Mouse (Mus musculus) lung, embryonic 14.5 days (tissue): ENCODE data around the gene Ndufb7. TPM values are rescaled to one million over a fixed set of nuclear protein-coding genes. Genes with fewer than 3 reads are reported as not detected.
A peak's percentile ranks its signal among the peaks of the same experiment; 100 is the strongest.
"Not testable (repeated sequence)": the region's sequence is repeated elsewhere in the genome, so short reads cannot be mapped to it uniquely, and the experiment has no call there.

Experiments
- ATAC-seq: fragments of 200-750 bp; cut with Nextera tagmentation; 2 replicates; pipeline ENCODE4 v1.8.0; 2017; ENCODE audit warnings: mild to moderate bottlenecking, moderate TSS enrichment, moderate library complexity; ENCODE audit not compliant: insufficient read depth
- DNase-seq: peaks from one replicate; pipeline ENCODE4 v3.0.0-alpha.2; 2015
- H3K27ac ChIP-seq: fragments of 300-500 bp; sonication (generic); 2 replicates; pipeline ENCODE4 v1.5.1; 2014; ENCODE audit warnings: low read depth, mild to moderate bottlenecking, moderate library complexity
- H3K27me3 ChIP-seq: fragments of 300-500 bp; sonication (generic); 2 replicates; pipeline ENCODE4 v1.6.1; 2014; ENCODE audit warnings: low read length, control low read depth; ENCODE audit not compliant: insufficient read depth
- H3K36me3 ChIP-seq: fragments of 300-500 bp; sonication (generic); 2 replicates; pipeline ENCODE4 v1.6.1; 2014; ENCODE audit warnings: control low read depth; ENCODE audit not compliant: insufficient read depth
- H3K4me1 ChIP-seq: fragments of 300-500 bp; sonication (generic); 2 replicates; pipeline ENCODE4 v1.6.1; 2014; ENCODE audit warnings: antibody characterized with exemption, control low read depth; ENCODE audit not compliant: insufficient read depth
- H3K4me2 ChIP-seq: fragments of 300-500 bp; sonication (generic); 2 replicates; pipeline ENCODE4 v1.6.1; 2014; ENCODE audit warnings: mild to moderate bottlenecking
- H3K4me3 ChIP-seq: fragments of 300-500 bp; sonication (generic); 2 replicates; pipeline ENCODE4 v1.5.1; 2014; ENCODE audit warnings: low read depth, low read length
- H3K9ac ChIP-seq: fragments of 300-500 bp; sonication (generic); 2 replicates; pipeline ENCODE4 v1.6.1; 2014
- H3K9me3 ChIP-seq: fragments of 300-500 bp; sonication (generic); 2 replicates; pipeline ENCODE4 v1.6.1; 2016; ENCODE audit warnings: low read depth, low read length, control low read depth
- CTCF ChIP-seq: IDR thresholded peaks from 2 replicates; pipeline ENCODE4 v1.5.1; 2016; ENCODE audit warnings: antibody characterized with exemption, low read depth
- WGBS: fragments of 180-500 bp; shearing (Covaris S2); extraction: QIAGEN DNeasy Blood & Tissue Kit; methylation state at CpG from one replicate; pipeline ENCODE4 v1.1.7; 2014; 5-methylcytosine and 5-hydroxymethylcytosine counted together
- polyA plus RNA-seq: library from polyadenylated mRNA; unstranded; fragments of >200 nt; fragmentation: Nextera tagmentation; extraction: Ambion mirVana; gene quantifications from 2 replicates; pipeline ENCODE4 v1.2.1, GENCODE M21; 2014

Gene Ndufb7
- polyA plus RNA-seq: 361 and 362 TPM in 2 replicates

- no peaks in the 10 kb centered on the region for H3K27me3 ChIP-seq
- peak within 1 kb of the TSS; percentile 72 for H3K4me2 ChIP-seq
- H3K4me1 ChIP-seq: no peaks in the 10 kb centered on the region; the same call in 1 of the 2 replicates
- peak; percentile 98 for TF ChIP-seq CTCF
- H3K9ac ChIP-seq: peak within 1 kb of the TSS; percentile 80
- ATAC-seq: peak; percentile 84
- peak within 1 kb of the TSS; percentile 65 for H3K27ac ChIP-seq
- peak within 1 kb of the TSS; percentile 77 for H3K4me3 ChIP-seq
- WGBS: under 1% methylated on average over 48 of the region's 48 CpGs
- DNase-seq: peak; percentile 95
- H3K36me3 ChIP-seq: peaks cover 23% of the 10 kb centered on the region
- H3K9me3 ChIP-seq: no peaks in the 10 kb centered on the region
These were observed at the start of gene Ndufb7 for GRCm38 (mm10) chr8:83566469-83567395. TSS of gene Ndufb7 (plus strand) at chr8:83566671.

DNA sequence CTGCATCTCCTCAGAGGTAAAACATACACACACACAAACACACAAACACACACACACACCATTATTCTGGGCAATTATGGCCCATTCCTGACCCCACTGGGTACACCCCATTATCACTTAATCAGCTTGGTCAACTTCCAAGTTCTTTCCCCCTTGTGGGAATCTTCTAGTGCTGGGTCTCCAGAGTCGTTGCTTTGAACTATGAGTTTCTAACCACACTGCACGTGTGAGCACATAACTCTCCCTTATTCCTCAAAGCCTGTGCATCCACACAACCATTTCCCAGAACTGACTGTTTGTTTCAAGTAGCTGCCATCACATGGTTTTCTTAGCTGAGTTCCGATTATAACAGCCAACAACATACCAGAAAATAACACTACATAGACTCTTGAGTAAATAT is 46.0 kb upstream of the Ndufb7 start:
- Histone ChIP-seq H3K27ac (no peak overlapping the region), H3K27me3 (no peaks in the 10 kb centered on the region), H3K4me1 (no peaks in the 10 kb centered on the region), H3K9me3 (no peaks in the 10 kb centered on the region), H3K4me3 (no peak overlapping the region), H3K4me2 (no peak overlapping the region), H3K9ac (no peak overlapping the region), H3K36me3 (no peaks in the 10 kb centered on the region)
- DNase-seq (peak; percentile 72), ATAC-seq (peak; percentile 91)
- WGBS: 45% methylated on average over 3 of the region's 3 CpGs
- TF ChIP-seq CTCF: no peak

DNA sequence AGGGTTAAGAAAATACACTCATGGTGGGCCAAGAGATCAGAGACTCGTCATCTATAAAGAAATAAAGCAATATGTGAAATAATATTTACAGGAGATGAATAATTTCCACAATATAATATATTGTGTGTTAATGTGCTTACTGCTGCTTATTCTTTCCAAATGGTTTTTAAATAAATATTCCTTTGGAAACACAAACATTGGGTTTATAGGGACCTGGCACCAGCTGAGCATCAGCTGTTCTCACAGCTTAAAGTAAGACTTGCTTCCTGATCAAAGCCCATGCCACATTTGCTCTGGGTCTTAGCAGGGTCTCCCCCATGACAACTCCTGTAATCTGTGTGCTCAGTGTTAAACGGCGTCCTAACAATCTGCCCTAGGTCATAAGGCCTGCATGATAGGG is 45.6 kb upstream of the Ndufb7 start:
- H3K9me3 ChIP-seq, H3K4me2 ChIP-seq, H3K4me3 ChIP-seq, H3K4me1 ChIP-seq, H3K27ac ChIP-seq, H3K36me3 ChIP-seq, H3K27me3 ChIP-seq, H3K9ac ChIP-seq: not testable (repeated sequence)
- WGBS: 37% methylated on average over 3 of the region's 3 CpGs
- peak; percentile 75 for ATAC-seq
- peak; percentile 28 for DNase-seq

DNA sequence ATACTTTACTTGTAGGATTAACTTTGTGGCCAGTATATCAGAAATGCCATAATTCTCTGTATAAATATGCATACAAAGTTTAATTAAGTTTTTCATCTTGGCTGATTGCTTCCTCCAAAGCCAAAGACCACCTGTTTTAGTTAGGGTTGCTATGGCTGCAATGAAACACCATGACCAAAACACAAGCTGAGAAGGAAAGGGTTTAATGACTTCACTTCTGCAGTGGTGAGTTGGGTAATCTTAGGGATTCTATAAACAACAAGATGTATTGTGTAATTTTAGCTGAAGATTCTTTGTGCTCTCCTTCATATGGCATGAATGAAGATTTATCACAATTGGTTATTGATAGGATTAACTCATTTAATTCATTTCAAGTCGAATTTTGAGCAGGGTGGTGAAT is 45.2 kb upstream of the Ndufb7 start:
- TF ChIP-seq CTCF: no peak
- ATAC-seq: peak; percentile 28; the same call in 1 of the 2 replicates

GRCm38 (mm10) chr8:83534802-83535201 is 31.7 kb upstream of the Ndufb7 start:
- WGBS: 82% methylated on average over 2 of the region's 2 CpGs
- no peak overlapping the region for H3K9ac ChIP-seq

More for the DNA sequence above, 45.2 kb upstream of the Ndufb7 start:
- Histone ChIP-seq H3K27ac (no peak overlapping the region), H3K9ac (no peak overlapping the region), H3K4me1 (no peaks in the 10 kb centered on the region), H3K36me3 (no peaks in the 10 kb centered on the region), H3K4me3 (no peak overlapping the region), H3K27me3 (no peaks in the 10 kb centered on the region), H3K4me2 (no peak overlapping the region), H3K9me3 (no peaks in the 10 kb centered on the region)
- DNase-seq: peak; percentile 18
- WGBS: 33% methylated on average over 1 of the region's 1 CpGs

GRCm38 (mm10) chr8:83535736-83536135 is 30.7 kb upstream of the Ndufb7 start, which contains the start of gene Olfr370:
TSS of gene Olfr370 (plus strand) at chr8:83535780.
- Histone ChIP-seq H3K9me3 (no peaks in the 10 kb centered on the region), H3K4me3 (no peak within 1 kb of the TSS), H3K4me1 (no peaks in the 10 kb centered on the region), H3K36me3 (no peaks in the 10 kb centered on the region), H3K27me3 (no peaks in the 10 kb centered on the region), H3K27ac (no peak within 1 kb of the TSS), H3K9ac (no peak within 1 kb of the TSS), H3K4me2 (no peak within 1 kb of the TSS)
- WGBS: 75% methylated on average over 3 of the region's 3 CpGs
- ATAC-seq: no peak
- TF ChIP-seq CTCF: no peak
- DNase-seq: no peak

More at GRCm38 (mm10) chr8:83534802-83535201, 31.7 kb upstream of the Ndufb7 start:
- no peak overlapping the region for H3K27ac ChIP-seq
- no peaks in the 10 kb centered on the region for H3K27me3 ChIP-seq
- no peaks in the 10 kb centered on the region for H3K9me3 ChIP-seq
- no peaks in the 10 kb centered on the region for H3K36me3 ChIP-seq
- no peak overlapping the region for H3K4me3 ChIP-seq
- DNase-seq: no peak
- no peaks in the 10 kb centered on the region for H3K4me1 ChIP-seq
- no peak overlapping the region for H3K4me2 ChIP-seq
- ATAC-seq: no peak
- TF ChIP-seq CTCF: no peak

GRCm38 (mm10) chr8:83562669-83563068 is 3.8 kb upstream of the Ndufb7 start:
- no peak for TF ChIP-seq CTCF
- no peak for ATAC-seq

More at GRCm38 (mm10) chr8:83562669-83563068, 3.8 kb upstream of the Ndufb7 start:
- no peaks in the 10 kb centered on the region for H3K9me3 ChIP-seq
- H3K27me3 ChIP-seq: no peaks in the 10 kb centered on the region
- H3K4me1 ChIP-seq: no peaks in the 10 kb centered on the region
- no peak for DNase-seq
- no peaks in the 10 kb centered on the region for H3K36me3 ChIP-seq
- no peak overlapping the region for H3K9ac ChIP-seq
- H3K4me2 ChIP-seq: no peak overlapping the region
- 74% methylated on average over 3 of the region's 3 CpGs for WGBS
- no peak overlapping the region for H3K27ac ChIP-seq
- no peak overlapping the region for H3K4me3 ChIP-seq
